Mouse (Mus musculus) spleen, adult 12 weeks (tissue): ENCODE results near the gene Plppr3.

ENCODE experiments used
- DNase-seq: peaks from one replicate; pipeline ENCODE4 v3.0.0; 2022; ENCODE audit warnings: low spot score

Plppr3 gene

GRCm38 (mm10) chr10:79865801-79866295, 8.6 kb downstream of the Plppr3 start:
- no peak for DNase-seq

- no peak for DNase-seq
Observed at GRCm38 (mm10) chr10:79865189-79865601, 9.2 kb downstream of the Plppr3 start.

- DNase-seq = no peak
Observed at GRCm38 (mm10) chr10:79864351-79865188, 9.9 kb downstream of the Plppr3 start.

- DNase-seq = no peak
Observed at GRCm38 (mm10) chr10:79862925-79863324, 11.5 kb downstream of the Plppr3 start.

- DNase-seq = no peak
Observed at GRCm38 (mm10) chr10:79862049-79862788, 12.2 kb downstream of the Plppr3 start.

- DNase-seq = no peak
Observed at GRCm38 (mm10) chr10:79861230-79862048, 13.0 kb downstream of the Plppr3 start.

- no peak for DNase-seq
Observed at GRCm38 (mm10) chr10:79860079-79860911, 14.1 kb downstream of the Plppr3 start.

- DNase-seq = no peak
Observed at GRCm38 (mm10) chr10:79859116-79859515, 15.3 kb downstream of the Plppr3 start.

GRCm38 (mm10) chr10:79858416-79859074, 15.9 kb downstream of the Plppr3 start:
- DNase-seq = no peak

- DNase-seq = no peak
Observed at GRCm38 (mm10) chr10:79857894-79858293, 16.5 kb downstream of the Plppr3 start.

- no peak for DNase-seq
Observed at GRCm38 (mm10) chr10:79857452-79857811, 17.0 kb downstream of the Plppr3 start.

- no peak for DNase-seq
Observed at GRCm38 (mm10) chr10:79856704-79857451, 17.6 kb downstream of the Plppr3 start.

GRCm38 (mm10) chr10:79856280-79856679, 18.2 kb downstream of the Plppr3 start:
- DNase-seq = no peak

- peak; percentile 30 for DNase-seq
Observed at GRCm38 (mm10) chr10:79855558-79856184, 18.8 kb downstream of the Plppr3 start.

GRCm38 (mm10) chr10:79854801-79855541, 19.5 kb downstream of the Plppr3 start:
- peak; percentile 64 for DNase-seq

- peak; percentile 98 for DNase-seq
Observed at GRCm38 (mm10) chr10:79853860-79854795, 20.3 kb downstream of the Plppr3 start, which contains the start of gene Ptbp1. TSS of gene Ptbp1 (plus strand) at chr10:79854427.

- peak; percentile 40 for DNase-seq
Observed at GRCm38 (mm10) chr10:79853392-79853791, 21.0 kb downstream of the Plppr3 start.

- no peak for DNase-seq
Observed at GRCm38 (mm10) chr10:79852827-79853226, 21.6 kb downstream of the Plppr3 start.
